Mouse (Mus musculus): ENCODE data around the gene Aox2.
A peak's percentile ranks its signal among the peaks of the same experiment; 100 is the strongest.

Aox2 gene

GRCm38 (mm10) chr1:58278026-58278425 is at the start of gene Aox2:
Aox2 (plus strand) TSS chr1:58278326.
- DNase-seq (ENCODE audit: inconsistent age in 2 of 2, low spot score in 1 of 2): no peak

- DNase-seq (ENCODE audit: inconsistent age in 2 of 2, low spot score in 1 of 2): no peak
These were observed 49.2 kb upstream of the Aox2 start for GRCm38 (mm10) chr1:58228916-58229315.

- DNase-seq (ENCODE audit: inconsistent age in 2 of 2, low spot score in 1 of 2): no peak
These were observed 48.4 kb upstream of the Aox2 start for GRCm38 (mm10) chr1:58229774-58230173.

GRCm38 (mm10) chr1:58230542-58230941 is 47.6 kb upstream of the Aox2 start:
- no peak for DNase-seq (ENCODE audit: inconsistent age in 2 of 2, low spot score in 1 of 2)

GRCm38 (mm10) chr1:58235405-58235804 is 42.7 kb upstream of the Aox2 start:
- no peak for DNase-seq (ENCODE audit: inconsistent age in 2 of 2, low spot score in 1 of 2)

GRCm38 (mm10) chr1:58237527-58238299 is 40.4 kb upstream of the Aox2 start:
- no peak for DNase-seq (ENCODE audit: inconsistent age in 2 of 2, low spot score in 1 of 2)

GRCm38 (mm10) chr1:58238440-58238839 is 39.7 kb upstream of the Aox2 start:
- DNase-seq (ENCODE audit: inconsistent age in 2 of 2, low spot score in 1 of 2): no peak

GRCm38 (mm10) chr1:58238961-58239360 is 39.2 kb upstream of the Aox2 start:
- DNase-seq (ENCODE audit: inconsistent age in 2 of 2, low spot score in 1 of 2): no peak

- no peak for DNase-seq (ENCODE audit: inconsistent age in 2 of 2, low spot score in 1 of 2)
These were observed 37.8 kb upstream of the Aox2 start for GRCm38 (mm10) chr1:58240347-58240746.

GRCm38 (mm10) chr1:58244487-58244886 is 33.6 kb upstream of the Aox2 start:
- DNase-seq (ENCODE audit: inconsistent age in 2 of 2, low spot score in 1 of 2): no peak

GRCm38 (mm10) chr1:58248518-58248917 is 29.6 kb upstream of the Aox2 start:
- no peak for DNase-seq (ENCODE audit: inconsistent age in 2 of 2, low spot score in 1 of 2)

GRCm38 (mm10) chr1:58253466-58253865 is 24.7 kb upstream of the Aox2 start:
- DNase-seq (ENCODE audit: inconsistent age in 2 of 2, low spot score in 1 of 2): no peak

- DNase-seq (ENCODE audit: inconsistent age in 2 of 2, low spot score in 1 of 2): no peak
These were observed 20.7 kb upstream of the Aox2 start for GRCm38 (mm10) chr1:58257195-58257991.

- no peak for DNase-seq (ENCODE audit: inconsistent age in 2 of 2, low spot score in 1 of 2)
These were observed 17.8 kb upstream of the Aox2 start for GRCm38 (mm10) chr1:58260311-58260710.

GRCm38 (mm10) chr1:58268231-58268630 is 9.9 kb upstream of the Aox2 start:
- no peak for DNase-seq (ENCODE audit: inconsistent age in 2 of 2, low spot score in 1 of 2)

GRCm38 (mm10) chr1:58270807-58271569 is 7.1 kb upstream of the Aox2 start:
- peak; percentile 22 to 74 for DNase-seq (ENCODE audit: inconsistent age in 2 of 2, low spot score in 1 of 2)

GRCm38 (mm10) chr1:58275879-58276278 is 2.2 kb upstream of the Aox2 start:
- no peak for DNase-seq (ENCODE audit: inconsistent age in 2 of 2, low spot score in 1 of 2)

GRCm38 (mm10) chr1:58278513-58278912 is 387 bp downstream of the Aox2 start:
- DNase-seq (ENCODE audit: inconsistent age in 2 of 2, low spot score in 1 of 2): no peak

GRCm38 (mm10) chr1:58280381-58280780 is 2.3 kb downstream of the Aox2 start:
- DNase-seq (ENCODE audit: inconsistent age in 2 of 2, low spot score in 1 of 2): no peak

GRCm38 (mm10) chr1:58280939-58281624 is 3.0 kb downstream of the Aox2 start:
- no peak for DNase-seq (ENCODE audit: inconsistent age in 2 of 2, low spot score in 1 of 2)

- DNase-seq (ENCODE audit: inconsistent age in 2 of 2, low spot score in 1 of 2): no peak
These were observed 3.5 kb downstream of the Aox2 start for GRCm38 (mm10) chr1:58281625-58281988.
